Mouse (Mus musculus) lung, embryonic 16.5 days (tissue): ENCODE measurements around the gene Fam171a2. TPM values are rescaled to one million over a fixed set of nuclear protein-coding genes. Genes with fewer than 3 reads are reported as not detected.

ENCODE experiments used
- ATAC-seq: fragments of 200-750 bp; cut with Nextera tagmentation; 2 replicates; pipeline ENCODE4 v1.8.0; 2017; ENCODE audit warnings: low read depth, mild to moderate bottlenecking, moderate library complexity
- H3K27ac ChIP-seq: fragments of 300-500 bp; sonication (generic); 2 replicates; pipeline ENCODE4 v1.5.1; 2014; ENCODE audit warnings: mild to moderate bottlenecking, control low read depth, low read length
- H3K27me3 ChIP-seq: fragments of 300-500 bp; sonication (generic); 2 replicates; pipeline ENCODE4 v1.6.1; 2014; ENCODE audit warnings: low read depth, low read length, mixed read lengths; ENCODE audit not compliant: control insufficient read depth, insufficient read depth
- H3K36me3 ChIP-seq: fragments of 300-500 bp; sonication (generic); 2 replicates; pipeline ENCODE4 v1.6.1; 2014; ENCODE audit warnings: low read length; ENCODE audit not compliant: control insufficient read depth, insufficient read depth
- H3K4me1 ChIP-seq: fragments of 300-500 bp; sonication (generic); replicated peaks from 2 replicates; pipeline ENCODE4 v1.6.1; 2014; ENCODE audit warnings: low read length, mixed read lengths; ENCODE audit not compliant: control insufficient read depth, insufficient read depth
- H3K4me2 ChIP-seq: fragments of 300-500 bp; sonication (generic); 2 replicates; pipeline ENCODE4 v1.6.1; 2014; ENCODE audit warnings: low read depth, low read length, control low read depth
- H3K4me3 ChIP-seq: fragments of 300-500 bp; sonication (generic); 2 replicates; pipeline ENCODE4 v1.5.1; 2014; ENCODE audit warnings: mild to moderate bottlenecking, low read length, control low read depth
- H3K9ac ChIP-seq: fragments of 300-500 bp; sonication (generic); 2 replicates; pipeline ENCODE4 v1.6.1; 2014; ENCODE audit warnings: low read length, control low read depth
- H3K9me3 ChIP-seq: fragments of 300-500 bp; sonication (generic); 2 replicates; pipeline ENCODE4 v1.6.1; 2016; ENCODE audit warnings: low read length; ENCODE audit not compliant: control insufficient read depth
- WGBS: fragments of 180-500 bp; shearing (Covaris S2); extraction: QIAGEN DNeasy Blood & Tissue Kit; methylation state at CpG from one replicate; pipeline ENCODE4 v1.1.7; 2014; 5-methylcytosine and 5-hydroxymethylcytosine counted together
- polyA plus RNA-seq: library from polyadenylated mRNA; unstranded; fragments of >200 nt; fragmentation: Nextera tagmentation; extraction: Ambion mirVana; gene quantifications from 2 replicates; pipeline ENCODE4 v1.2.1, GENCODE M21; 2015

Fam171a2 gene
- 2.9 and 3.9 TPM in 2 replicates for polyA plus RNA-seq

DNA sequence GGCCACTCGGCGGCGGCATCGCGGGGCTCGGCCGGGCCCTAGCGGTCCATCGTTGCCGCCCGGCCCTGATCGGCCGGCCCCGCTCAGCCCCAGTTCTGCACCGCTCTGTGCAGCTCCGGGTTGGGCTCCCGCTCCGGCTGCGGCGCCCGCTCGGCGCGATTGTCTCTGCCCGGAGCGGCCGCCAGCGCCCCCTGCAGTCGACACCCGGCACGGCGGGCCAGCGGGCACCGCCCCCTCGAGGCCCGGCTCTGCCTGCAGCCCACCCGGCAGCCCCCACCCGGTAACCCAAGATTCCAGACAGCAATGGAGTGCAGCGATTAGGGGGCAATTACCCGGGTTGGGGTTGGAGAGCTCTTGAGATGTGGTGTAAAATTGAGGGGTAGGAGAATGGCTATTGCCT lies at the start of gene Fam171a2:
Fam171a2 (minus strand) TSS at position 186 of the 400 bp plus-strand sequence.
- Histone ChIP-seq H3K36me3 (peaks cover 5% of the 10 kb centered on the region), H3K27ac (peak within 1 kb of the TSS; percentile 89), H3K4me2 (peak within 1 kb of the TSS; percentile 83), H3K9me3 (no peaks in the 10 kb centered on the region), H3K27me3 (no peaks in the 10 kb centered on the region), H3K9ac (peak within 1 kb of the TSS; percentile 98), H3K4me3 (peak within 1 kb of the TSS; percentile 88), H3K4me1 (peaks cover 42% of the 10 kb centered on the region)
- peak; percentile 73 for ATAC-seq
- under 1% methylated on average over 40 of the region's 40 CpGs for WGBS

DNA sequence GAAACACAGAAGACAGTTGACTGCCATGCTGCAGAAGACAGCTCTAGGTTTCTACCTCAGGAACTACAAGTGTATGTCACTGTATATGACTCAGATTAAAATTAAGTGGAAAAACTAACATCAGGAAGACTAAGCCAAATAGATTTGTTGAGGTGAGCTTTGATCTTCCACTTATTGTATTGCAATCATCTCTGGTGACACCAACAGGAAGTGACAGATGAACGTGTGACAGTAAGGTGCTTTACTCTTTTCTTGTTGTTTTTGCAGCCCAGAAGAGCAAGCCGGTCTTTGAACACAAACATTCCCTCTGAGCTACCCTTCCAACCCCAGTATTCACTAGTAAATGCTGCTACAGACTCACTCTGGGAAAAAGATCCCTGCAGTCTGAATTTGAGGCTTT lies 49.2 kb upstream of the Fam171a2 start:
- H3K27me3 ChIP-seq: no peaks in the 10 kb centered on the region
- H3K4me3 ChIP-seq: no peak overlapping the region
- no peak overlapping the region for H3K9ac ChIP-seq
- no peak overlapping the region for H3K4me2 ChIP-seq
- 58% methylated on average over 2 of the region's 2 CpGs for WGBS
- ATAC-seq: no peak
- H3K36me3 ChIP-seq: peaks cover 35% of the 10 kb centered on the region
- no peaks in the 10 kb centered on the region for H3K9me3 ChIP-seq
- H3K4me1 ChIP-seq: no peaks in the 10 kb centered on the region
- H3K27ac ChIP-seq: no peak overlapping the region

DNA sequence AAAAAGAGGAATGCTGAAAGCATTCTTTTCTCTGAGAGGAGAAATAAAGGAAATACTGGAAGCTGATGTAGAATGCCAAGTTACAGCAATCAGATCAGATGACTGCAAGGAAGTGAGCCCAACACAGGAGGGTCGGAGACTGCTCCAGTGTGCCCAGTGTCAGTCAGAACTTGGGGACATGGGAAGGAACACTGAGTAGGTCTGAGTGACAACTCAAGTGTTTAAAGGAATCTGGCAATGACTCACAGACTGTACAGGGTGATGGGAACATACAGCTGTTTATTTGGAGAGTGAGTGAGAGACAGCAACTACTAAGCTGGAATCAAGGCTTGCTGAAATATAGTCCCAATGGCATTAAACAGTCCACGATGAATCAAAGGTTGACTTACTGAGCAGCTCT lies 48.7 kb upstream of the Fam171a2 start:
- Histone ChIP-seq H3K4me3 (no peak overlapping the region), H3K27ac (no peak overlapping the region), H3K36me3 (peaks cover 32% of the 10 kb centered on the region), H3K9ac (no peak overlapping the region), H3K4me1 (no peaks in the 10 kb centered on the region), H3K4me2 (no peak overlapping the region), H3K9me3 (no peaks in the 10 kb centered on the region), H3K27me3 (no peaks in the 10 kb centered on the region)
- ATAC-seq: no peak
- 78% methylated on average over 2 of the region's 2 CpGs for WGBS

DNA sequence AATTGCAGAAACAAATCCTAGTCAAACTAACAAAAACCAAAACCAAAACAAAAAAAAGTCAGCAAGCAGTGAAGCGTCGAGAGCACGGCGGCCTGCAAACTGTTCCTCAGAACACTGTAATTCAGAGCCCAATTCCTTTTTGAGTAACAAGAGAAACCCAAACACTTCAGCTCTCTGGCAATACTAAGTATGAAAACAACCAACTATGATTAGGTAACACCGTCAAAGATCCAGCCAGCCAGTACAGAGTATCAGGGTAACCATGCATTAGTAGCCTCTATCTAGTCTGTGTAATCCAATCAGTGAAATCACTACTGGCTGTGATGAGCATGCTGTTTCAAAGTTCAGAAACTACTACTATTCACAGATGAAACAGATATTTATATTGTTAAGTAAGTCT lies 48.3 kb upstream of the Fam171a2 start:
- Histone ChIP-seq H3K27me3 (no peaks in the 10 kb centered on the region), H3K4me1 (no peaks in the 10 kb centered on the region), H3K36me3 (peaks cover 31% of the 10 kb centered on the region), H3K27ac (no peak overlapping the region), H3K9me3 (no peaks in the 10 kb centered on the region), H3K9ac (no peak overlapping the region), H3K4me3 (no peak overlapping the region), H3K4me2 (no peak overlapping the region)
- ATAC-seq: no peak
- 91% methylated on average over 5 of the region's 5 CpGs for WGBS

DNA sequence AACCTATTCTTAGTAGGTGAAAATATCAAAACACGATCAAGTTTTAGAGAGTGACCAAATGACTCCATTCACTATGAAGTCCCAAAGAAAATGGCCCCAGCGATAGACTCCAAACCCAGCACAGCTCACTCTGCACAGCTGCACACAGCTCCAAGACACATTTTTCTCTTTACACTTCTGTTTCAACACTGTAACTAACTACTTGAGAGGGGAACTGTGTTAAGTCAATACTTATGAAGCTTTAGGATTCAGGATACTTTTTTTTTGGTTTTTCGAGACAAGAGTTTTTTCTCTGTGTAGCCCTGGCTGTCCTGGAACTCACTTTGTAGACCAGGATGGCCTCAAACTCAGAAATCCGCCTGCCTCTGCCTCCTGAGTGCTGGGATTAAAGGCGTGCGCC lies 47.6 kb upstream of the Fam171a2 start:
- no peaks in the 10 kb centered on the region for H3K4me1 ChIP-seq
- no peak overlapping the region for H3K9ac ChIP-seq
- peaks cover 28% of the 10 kb centered on the region for H3K36me3 ChIP-seq
- H3K9me3 ChIP-seq: no peaks in the 10 kb centered on the region
- ATAC-seq: no peak
- H3K4me2 ChIP-seq: no peak overlapping the region
- no peak overlapping the region for H3K27ac ChIP-seq
- no peak overlapping the region for H3K4me3 ChIP-seq
- H3K27me3 ChIP-seq: no peaks in the 10 kb centered on the region
- WGBS: 89% methylated on average over 6 of the region's 6 CpGs

DNA sequence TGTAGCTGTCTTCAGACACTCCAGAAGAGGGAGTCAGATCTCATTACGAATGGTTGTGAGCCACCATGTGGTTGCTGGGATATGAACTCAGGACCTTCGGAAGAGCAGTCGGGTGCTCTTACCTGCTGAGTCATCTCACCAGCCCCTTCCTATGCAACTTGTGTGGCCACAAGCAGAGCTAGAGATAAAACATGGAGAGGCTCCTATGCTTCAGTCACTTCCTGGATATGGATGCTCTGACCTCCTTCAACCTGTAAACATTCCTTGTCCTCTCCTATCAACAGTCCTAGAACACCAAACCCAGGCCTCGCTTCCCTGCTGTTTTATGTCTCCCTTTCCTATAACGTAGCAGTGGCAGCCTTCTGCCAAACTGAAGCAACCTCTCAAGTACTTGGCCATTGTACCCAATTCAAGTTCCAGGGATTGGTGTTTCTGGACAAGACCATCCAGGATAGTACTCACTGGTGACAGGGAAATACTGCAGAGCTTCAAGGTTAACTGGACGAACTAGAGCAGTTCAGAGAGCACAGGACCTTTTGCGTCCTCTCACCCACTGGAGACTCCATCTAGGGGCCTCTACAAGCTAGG lies 46.7 kb upstream of the Fam171a2 start:
- Histone ChIP-seq H3K4me3 (no peak overlapping the region), H3K4me1 (no peaks in the 10 kb centered on the region), H3K9me3 (no peaks in the 10 kb centered on the region), H3K27ac (no peak overlapping the region), H3K4me2 (no peak overlapping the region), H3K27me3 (no peaks in the 10 kb centered on the region), H3K9ac (no peak overlapping the region), H3K36me3 (peaks cover 21% of the 10 kb centered on the region)
- 82% methylated on average over 7 of the region's 7 CpGs for WGBS
- no peak for ATAC-seq

DNA sequence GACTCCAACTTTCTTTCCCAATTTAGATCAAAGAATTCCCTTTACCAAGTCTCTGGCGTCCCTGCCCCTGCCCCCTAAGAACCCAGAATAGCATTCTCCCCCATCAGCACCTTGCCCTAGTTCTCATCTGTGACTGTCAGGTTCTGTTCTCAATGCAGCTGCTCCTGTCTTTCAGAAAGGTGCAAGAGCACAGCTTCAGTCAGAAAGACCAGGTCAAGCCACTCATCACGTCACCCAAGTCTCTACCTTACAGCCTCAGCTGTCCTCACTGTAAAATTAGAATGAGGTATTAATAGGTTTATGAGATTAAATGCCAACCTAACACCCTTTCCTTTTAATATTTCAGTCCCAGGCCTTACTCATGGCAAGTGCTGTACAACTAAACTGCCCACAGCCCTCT lies 45.8 kb upstream of the Fam171a2 start:
- WGBS: 85% methylated on average over 2 of the region's 2 CpGs
- no peak overlapping the region for H3K4me3 ChIP-seq
- H3K9me3 ChIP-seq: no peaks in the 10 kb centered on the region
- H3K36me3 ChIP-seq: peaks cover 14% of the 10 kb centered on the region
- no peak overlapping the region for H3K27ac ChIP-seq
- no peaks in the 10 kb centered on the region for H3K27me3 ChIP-seq
- H3K9ac ChIP-seq: no peak overlapping the region
- no peaks in the 10 kb centered on the region for H3K4me1 ChIP-seq
- no peak overlapping the region for H3K4me2 ChIP-seq
- no peak for ATAC-seq

DNA sequence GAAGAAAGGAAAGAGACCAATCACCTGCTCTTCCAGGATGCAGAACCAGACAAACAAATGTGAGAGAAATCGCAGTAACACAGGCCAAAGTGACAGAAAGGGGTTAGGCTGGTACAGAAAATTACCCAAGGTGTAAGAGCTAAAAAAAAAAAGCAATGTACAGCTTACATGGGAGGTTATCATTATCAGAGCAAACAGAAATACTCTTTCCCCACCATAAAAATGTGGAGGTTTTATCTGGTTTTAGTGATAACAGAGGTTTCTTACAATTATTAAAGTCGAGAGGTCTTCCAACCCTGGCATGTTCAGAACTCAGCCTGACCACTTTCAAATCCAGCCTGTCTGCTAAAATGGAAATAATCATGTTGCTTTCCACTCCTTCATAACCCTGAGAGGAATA lies 40.4 kb upstream of the Fam171a2 start:
- ATAC-seq: no peak
- H3K4me3 ChIP-seq: no peak overlapping the region
- peaks cover 19% of the 10 kb centered on the region for H3K36me3 ChIP-seq
- H3K9ac ChIP-seq: no peak overlapping the region
- 76% methylated on average over 2 of the region's 2 CpGs for WGBS
- no peak overlapping the region for H3K4me2 ChIP-seq
- H3K27me3 ChIP-seq: no peaks in the 10 kb centered on the region
- no peaks in the 10 kb centered on the region for H3K4me1 ChIP-seq
- H3K9me3 ChIP-seq: no peaks in the 10 kb centered on the region
- no peak overlapping the region for H3K27ac ChIP-seq

DNA sequence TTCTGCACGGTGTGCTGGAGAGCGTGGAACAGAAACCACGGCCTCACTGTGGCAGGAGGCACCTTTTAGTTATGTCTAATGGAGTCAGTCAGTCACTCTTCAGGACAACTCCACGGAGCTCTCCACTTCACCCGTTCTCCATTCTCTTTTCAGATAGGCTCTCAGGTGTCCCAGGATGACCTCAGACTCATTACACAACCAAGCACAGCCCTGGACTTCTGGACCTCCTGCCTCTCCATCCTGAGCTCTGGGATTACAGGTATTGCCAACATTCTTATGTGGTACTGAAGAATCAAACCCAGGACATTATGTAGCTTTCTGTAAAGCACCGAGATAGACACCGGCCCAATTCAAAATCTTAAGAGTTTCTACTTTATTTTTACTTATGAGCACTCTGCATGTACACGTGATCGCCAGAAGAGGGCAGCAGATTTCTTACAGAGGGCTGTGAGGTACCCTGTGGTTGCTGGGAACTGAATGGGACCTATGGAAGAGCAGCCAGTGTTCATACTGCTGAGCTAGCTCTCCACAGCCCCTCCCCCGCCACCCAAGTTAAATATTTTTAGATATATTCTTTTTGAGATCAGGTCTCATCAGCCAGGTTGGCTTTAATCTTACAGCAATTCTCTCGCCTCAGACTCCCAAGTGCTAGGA lies 39.4 kb upstream of the Fam171a2 start:
- peak; percentile 76; the same call in 1 of the 2 replicates for ATAC-seq
- H3K9ac ChIP-seq: no peak overlapping the region
- no peak overlapping the region for H3K4me2 ChIP-seq
- no peak overlapping the region for H3K4me3 ChIP-seq
- WGBS: 60% methylated on average over 11 of the region's 11 CpGs
- H3K36me3 ChIP-seq: peaks cover 16% of the 10 kb centered on the region
- no peaks in the 10 kb centered on the region for H3K9me3 ChIP-seq
- no peaks in the 10 kb centered on the region for H3K4me1 ChIP-seq
- H3K27ac ChIP-seq: no peak overlapping the region
- H3K27me3 ChIP-seq: no peaks in the 10 kb centered on the region
